Mouse (Mus musculus): ENCODE results near the gene She. TPM values are rescaled to one million over a fixed set of nuclear protein-coding genes. Genes with fewer than 3 reads are reported as not detected.

The She gene
- 0.35 and 0.85 TPM in 2 replicates for polyA plus RNA-seq (2012; ENCODE audit: low replicate concordance)

DNA sequence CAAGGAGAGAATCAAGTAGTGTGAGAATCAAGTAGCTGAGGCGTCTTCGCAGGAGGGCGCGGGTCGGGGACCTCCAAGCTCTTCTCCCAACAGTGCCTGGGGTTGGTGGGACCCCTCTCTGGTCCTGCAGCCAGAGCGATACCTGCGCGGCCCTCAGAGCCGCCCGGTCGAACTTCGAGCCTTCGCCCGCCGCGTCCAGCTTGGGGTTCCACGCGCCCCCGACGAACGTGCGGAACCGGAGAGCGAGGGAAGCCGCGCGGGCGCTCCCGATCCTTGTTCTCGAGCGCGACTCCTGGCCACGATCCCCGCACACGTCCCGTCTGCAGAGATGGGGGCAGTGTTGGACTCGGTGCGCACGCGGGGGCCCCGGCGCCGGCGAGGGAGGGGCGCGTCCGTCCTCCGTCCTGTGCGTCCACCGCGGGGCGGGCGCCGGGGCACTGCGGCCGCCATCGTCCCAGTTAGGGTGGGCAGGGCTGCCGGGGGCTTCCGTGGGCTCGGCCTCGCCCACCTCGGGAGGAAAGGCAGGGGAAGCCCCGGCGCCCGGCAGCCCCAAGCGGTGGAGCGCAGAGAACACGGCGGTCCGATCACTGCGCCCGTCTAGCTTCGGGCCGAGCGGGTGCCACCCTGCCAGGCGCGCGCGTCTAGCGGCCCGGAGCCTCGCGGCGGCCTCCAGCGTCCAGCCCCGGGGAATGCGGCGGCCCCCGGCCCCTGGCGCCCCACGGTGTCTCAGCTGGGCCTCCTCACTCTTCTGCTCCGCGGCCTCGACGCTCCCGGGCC is at the start of gene She:
She (plus strand) TSS at position 556 of the 777 bp plus-strand sequence.

Other genes with a start within 250 kb of the She start
- 17.7 and 31.8 TPM in 2 replicates for gene Adar, start 116.3 kb upstream of the She start, polyA plus RNA-seq (2012; ENCODE audit: low replicate concordance)
- 0.76 and 0.86 TPM in 2 replicates for gene Chrnb2, start 66.7 kb upstream of the She start, polyA plus RNA-seq (2012; ENCODE audit: low replicate concordance)
- gene Ube2q1, start 57.8 kb upstream of the She start, polyA plus RNA-seq (2012; ENCODE audit: low replicate concordance), result 43.8 and 138 TPM in 2 replicates
- gene Il6ra, start 81.8 kb downstream of the She start, polyA plus RNA-seq (2012; ENCODE audit: low replicate concordance), result 46.6 and 58.2 TPM in 2 replicates
- 17.9 and 25.2 TPM in 2 replicates for gene Atp8b2, start 132.1 kb downstream of the She start, polyA plus RNA-seq (2012; ENCODE audit: low replicate concordance)
- 7.5 and 28.3 TPM in 2 replicates for gene Hax1, start 167.4 kb downstream of the She start, polyA plus RNA-seq (2012; ENCODE audit: low replicate concordance)
- gene 4933434E20Rik, start 220.3 kb downstream of the She start, polyA plus RNA-seq (2012; ENCODE audit: low replicate concordance), result 13.2 and 39.5 TPM in 2 replicates
- 97.5 and 134 TPM in 2 replicates for gene Ubap2l, start 221.3 kb downstream of the She start, polyA plus RNA-seq (2012; ENCODE audit: low replicate concordance)
- gene Tpm3, start 241.3 kb downstream of the She start, polyA plus RNA-seq (2012; ENCODE audit: low replicate concordance), result 235 and 367 TPM in 2 replicates